Mouse (Mus musculus) kidney, adult 8-10 months (tissue): ENCODE measurements around the gene Tmem109.
A peak's percentile ranks its signal among the peaks of the same experiment; 100 is the strongest.

ENCODE experiments used
- DNase-seq, 2 experiments: peaks; one replicate each; pipeline ENCODE4 v3.0.0; 2022

Tmem109 gene

GRCm38 (mm10) chr19:10881426-10882154, at the start of gene Tmem109:
TSS of gene Tmem109 (minus strand) at chr19:10882001.
- DNase-seq, result peak; percentile 92 to 93

- DNase-seq, result no peak
Measured at GRCm38 (mm10) chr19:10930641-10931040, 48.8 kb upstream of the Tmem109 start.

- DNase-seq, result no peak
Measured at GRCm38 (mm10) chr19:10926666-10927065, 44.9 kb upstream of the Tmem109 start.

GRCm38 (mm10) chr19:10926123-10926621, 44.4 kb upstream of the Tmem109 start:
- peak; percentile 33 to 37 for DNase-seq

GRCm38 (mm10) chr19:10924220-10924619, 42.4 kb upstream of the Tmem109 start:
- DNase-seq, result no peak

- no peak for DNase-seq
Measured at GRCm38 (mm10) chr19:10921058-10921457, 39.3 kb upstream of the Tmem109 start.

GRCm38 (mm10) chr19:10920532-10920931, 38.7 kb upstream of the Tmem109 start, which contains the start of gene Zp1:
TSS of gene Zp1 (minus strand) at chr19:10920632.
- DNase-seq, result no peak

GRCm38 (mm10) chr19:10918321-10918991, 36.7 kb upstream of the Tmem109 start:
- DNase-seq, result no peak

- DNase-seq, result no peak
Measured at GRCm38 (mm10) chr19:10916506-10916905, 34.7 kb upstream of the Tmem109 start.

GRCm38 (mm10) chr19:10914870-10915269, 33.1 kb upstream of the Tmem109 start:
- DNase-seq, result no peak

- DNase-seq, result no peak
Measured at GRCm38 (mm10) chr19:10914291-10914690, 32.5 kb upstream of the Tmem109 start.

GRCm38 (mm10) chr19:10909087-10909721, 27.4 kb upstream of the Tmem109 start:
- DNase-seq, result no peak

- DNase-seq, result peak; percentile 57 to 76
Measured at GRCm38 (mm10) chr19:10907891-10908290, 26.1 kb upstream of the Tmem109 start.

- DNase-seq, result no peak
Measured at GRCm38 (mm10) chr19:10905728-10906000, 23.9 kb upstream of the Tmem109 start.

- DNase-seq, result peak; percentile 60 to 80
Measured at GRCm38 (mm10) chr19:10904927-10905727, 23.3 kb upstream of the Tmem109 start.

- no peak for DNase-seq
Measured at GRCm38 (mm10) chr19:10904512-10904911, 22.7 kb upstream of the Tmem109 start.

GRCm38 (mm10) chr19:10901046-10901445, 19.2 kb upstream of the Tmem109 start:
- no peak for DNase-seq

GRCm38 (mm10) chr19:10900315-10900714, 18.5 kb upstream of the Tmem109 start:
- DNase-seq, result no peak

- DNase-seq, result no peak
Measured at GRCm38 (mm10) chr19:10897491-10897890, 15.7 kb upstream of the Tmem109 start.

GRCm38 (mm10) chr19:10896849-10897248, 15.0 kb upstream of the Tmem109 start:
- no peak for DNase-seq

GRCm38 (mm10) chr19:10895708-10896107, 13.9 kb upstream of the Tmem109 start:
- no peak for DNase-seq

- DNase-seq, result peak; percentile 98
Measured at GRCm38 (mm10) chr19:10895016-10895528, 13.3 kb upstream of the Tmem109 start, which contains the start of gene Prpf19. TSS of gene Prpf19 (plus strand) at chr19:10895231.

- DNase-seq, result no peak
Measured at GRCm38 (mm10) chr19:10892201-10892600, 10.4 kb upstream of the Tmem109 start.
